Mouse (Mus musculus): ENCODE data around the gene F12. TPM values are rescaled to one million over a fixed set of nuclear protein-coding genes. Genes with fewer than 3 reads are reported as not detected.

F12 gene
- polyA plus RNA-seq, 1 experiment from 2014 or later, result not detected

GRCm38 (mm10) chr13:55378907-55379580 is 47.5 kb downstream of the F12 start:
- H3K4me1 ChIP-seq, result 0 out of 2 replicates have a peak, but pooled peaks cover 4% of the 10 kb centered on the region
- H3K4me2 ChIP-seq, result no peak overlapping the region
- H3K9me3 ChIP-seq (replicated peaks), result no peaks in the 10 kb centered on the region
- H3K36me3 ChIP-seq (ENCODE audit: poor library complexity, severe bottlenecking), result no peaks in the 10 kb centered on the region
- WGBS, result 5% methylated on average over 32 of the region's 32 CpGs
- no peak overlapping the region for H3K9ac ChIP-seq
- no peak overlapping the region for H3K4me3 ChIP-seq
- no peak for ATAC-seq
- H3K27me3 ChIP-seq, result peaks cover 78% of the 10 kb centered on the region
- H3K27ac ChIP-seq, result no peak overlapping the region

- no peaks in the 10 kb centered on the region for H3K9me3 ChIP-seq (replicated peaks)
- no peak overlapping the region for H3K4me2 ChIP-seq
- 72% methylated on average over 2 of the region's 2 CpGs for WGBS
- no peak for ATAC-seq
- H3K36me3 ChIP-seq (ENCODE audit: poor library complexity, severe bottlenecking), result no peaks in the 10 kb centered on the region
- H3K9ac ChIP-seq, result no peak overlapping the region
- no peak overlapping the region for H3K4me3 ChIP-seq
- H3K4me1 ChIP-seq, result 0 out of 2 replicates have a peak, but pooled peaks cover 4% of the 10 kb centered on the region
- H3K27ac ChIP-seq, result no peak overlapping the region
- peaks cover 59% of the 10 kb centered on the region for H3K27me3 ChIP-seq
Measured at GRCm38 (mm10) chr13:55375877-55376276, 50.7 kb downstream of the F12 start.

GRCm38 (mm10) chr13:55374206-55374924 is 52.2 kb downstream of the F12 start:
- Histone ChIP-seq H3K4me1 (0 out of 2 replicates have a peak, but pooled peaks cover 3% of the 10 kb centered on the region), H3K9ac (no peak overlapping the region), H3K36me3 (ENCODE audit: poor library complexity, severe bottlenecking) (no peaks in the 10 kb centered on the region), H3K4me3 (no peak overlapping the region), H3K9me3 (replicated peaks) (no peaks in the 10 kb centered on the region), H3K27me3 (peaks cover 51% of the 10 kb centered on the region), H3K27ac (no peak overlapping the region), H3K4me2 (no peak overlapping the region)
- 69% methylated on average over 6 of the region's 6 CpGs for WGBS
- ATAC-seq, result no peak

GRCm38 (mm10) chr13:55371740-55372139 is 54.9 kb downstream of the F12 start:
- Histone ChIP-seq H3K9ac (no peak overlapping the region), H3K4me3 (no peak overlapping the region), H3K27me3 (peaks cover 32% of the 10 kb centered on the region), H3K9me3 (replicated peaks) (no peaks in the 10 kb centered on the region), H3K27ac (no peak overlapping the region), H3K4me1 (no peaks in the 10 kb centered on the region), H3K36me3 (ENCODE audit: poor library complexity, severe bottlenecking) (no peaks in the 10 kb centered on the region), H3K4me2 (no peak overlapping the region)
- ATAC-seq, result no peak
- 63% methylated on average over 5 of the region's 5 CpGs for WGBS

- no peaks in the 10 kb centered on the region for H3K9me3 ChIP-seq (replicated peaks)
- H3K27me3 ChIP-seq, result peaks cover 28% of the 10 kb centered on the region
- no peak overlapping the region for H3K9ac ChIP-seq
- no peak overlapping the region for H3K4me2 ChIP-seq
- ATAC-seq, result no peak
- H3K36me3 ChIP-seq (ENCODE audit: poor library complexity, severe bottlenecking), result no peaks in the 10 kb centered on the region
- no peak overlapping the region for H3K27ac ChIP-seq
- H3K4me3 ChIP-seq, result no peak overlapping the region
- no peaks in the 10 kb centered on the region for H3K4me1 ChIP-seq
- WGBS, result 81% methylated on average over 8 of the region's 8 CpGs
Measured at GRCm38 (mm10) chr13:55371007-55371681, 55.4 kb downstream of the F12 start.

- no peak overlapping the region for H3K4me3 ChIP-seq
- no peak for ATAC-seq
- H3K4me2 ChIP-seq, result no peak overlapping the region
- H3K27ac ChIP-seq, result no peak overlapping the region
- WGBS, result 68% methylated on average over 3 of the region's 3 CpGs
- H3K4me1 ChIP-seq, result no peaks in the 10 kb centered on the region
- H3K27me3 ChIP-seq, result peaks cover 26% of the 10 kb centered on the region
- no peaks in the 10 kb centered on the region for H3K36me3 ChIP-seq (ENCODE audit: poor library complexity, severe bottlenecking)
- no peaks in the 10 kb centered on the region for H3K9me3 ChIP-seq (replicated peaks)
- H3K9ac ChIP-seq, result no peak overlapping the region
Measured at GRCm38 (mm10) chr13:55370234-55370633, 56.4 kb downstream of the F12 start.

GRCm38 (mm10) chr13:55369531-55370114 is 57.0 kb downstream of the F12 start, which contains the start of gene Rgs14:
Rgs14 (plus strand) TSS chr13:55369732.
- H3K27me3 ChIP-seq, result peaks cover 27% of the 10 kb centered on the region
- no peak for ATAC-seq
- no peak within 1 kb of the TSS for H3K4me2 ChIP-seq
- H3K9ac ChIP-seq, result no peak within 1 kb of the TSS
- no peak within 1 kb of the TSS for H3K4me3 ChIP-seq
- no peaks in the 10 kb centered on the region for H3K9me3 ChIP-seq (replicated peaks)
- WGBS, result 57% methylated on average over 13 of the region's 13 CpGs
- no peaks in the 10 kb centered on the region for H3K36me3 ChIP-seq (ENCODE audit: poor library complexity, severe bottlenecking)
- H3K4me1 ChIP-seq, result no peaks in the 10 kb centered on the region
- no peak within 1 kb of the TSS for H3K27ac ChIP-seq

- ATAC-seq, result no peak
- H3K4me3 ChIP-seq, result no peak overlapping the region
- no peak overlapping the region for H3K27ac ChIP-seq
- H3K36me3 ChIP-seq (ENCODE audit: poor library complexity, severe bottlenecking), result no peaks in the 10 kb centered on the region
- H3K9ac ChIP-seq, result no peak overlapping the region
- no peak overlapping the region for H3K4me2 ChIP-seq
- WGBS, result 80% methylated on average over 7 of the region's 7 CpGs
- peaks cover 22% of the 10 kb centered on the region for H3K27me3 ChIP-seq
- no peaks in the 10 kb centered on the region for H3K4me1 ChIP-seq
- H3K9me3 ChIP-seq (replicated peaks), result no peaks in the 10 kb centered on the region
Measured at GRCm38 (mm10) chr13:55368401-55368800, 58.2 kb downstream of the F12 start.

Small RNA genes lying within 50 kb of the gene (microRNA-seq; reads per million reads assigned to microRNA genes)
- gene Mir6943, result 0.80 reads per million

Other genes with a start within 250 kb of the F12 start
- 70.7 and 77.2 TPM in 2 replicates for gene Nsd1, start 217.0 kb downstream of the F12 start, polyA plus RNA-seq (2015; fragmentation: Nextera tagmentation; extraction: Ambion mirVana)
- 309 and 331 TPM in 2 replicates for gene Prelid1, start 106.3 kb downstream of the F12 start, polyA plus RNA-seq (2015; fragmentation: Nextera tagmentation; extraction: Ambion mirVana)
- gene Rab24, start 104.8 kb downstream of the F12 start, polyA plus RNA-seq (2015; fragmentation: Nextera tagmentation; extraction: Ambion mirVana), result 102 and 105 TPM in 2 replicates
- 42.8 and 44.6 TPM in 2 replicates for gene Mxd3, start 97.0 kb downstream of the F12 start, polyA plus RNA-seq (2015; fragmentation: Nextera tagmentation; extraction: Ambion mirVana)
- 57.9 and 60.5 TPM in 2 replicates for gene Lman2, start 64.0 kb downstream of the F12 start, polyA plus RNA-seq (2015; fragmentation: Nextera tagmentation; extraction: Ambion mirVana)
- gene Rgs14, start 57.1 kb downstream of the F12 start, polyA plus RNA-seq (2015; fragmentation: Nextera tagmentation; extraction: Ambion mirVana), result 0.30 and 0.40 TPM in 2 replicates
- gene Slc34a1, start 28.6 kb downstream of the F12 start, polyA plus RNA-seq (2015; fragmentation: Nextera tagmentation; extraction: Ambion mirVana), result not detected in 2 replicates
- gene Pfn3, start 11.6 kb downstream of the F12 start, polyA plus RNA-seq (2015; fragmentation: Nextera tagmentation; extraction: Ambion mirVana), result 0.60 TPM in 1 of 2 replicates, not detected in the other
- gene Grk6, start 18.3 kb upstream of the F12 start, polyA plus RNA-seq (2015; fragmentation: Nextera tagmentation; extraction: Ambion mirVana), result 24.9 and 26.9 TPM in 2 replicates
- gene Prr7, start 37.5 kb upstream of the F12 start, polyA plus RNA-seq (2015; fragmentation: Nextera tagmentation; extraction: Ambion mirVana), result 1.6 and 2.2 TPM in 2 replicates
- 639 and 641 TPM in 2 replicates for gene Dbn1, start 61.3 kb upstream of the F12 start, polyA plus RNA-seq (2015; fragmentation: Nextera tagmentation; extraction: Ambion mirVana)
- 152 and 157 TPM in 2 replicates for gene Pdlim7, start 86.9 kb upstream of the F12 start, polyA plus RNA-seq (2015; fragmentation: Nextera tagmentation; extraction: Ambion mirVana)
- 2.1 and 3.7 TPM in 2 replicates for gene Dok3, start 102.5 kb upstream of the F12 start, polyA plus RNA-seq (2015; fragmentation: Nextera tagmentation; extraction: Ambion mirVana)
- gene Ddx41, start 109.9 kb upstream of the F12 start, polyA plus RNA-seq (2015; fragmentation: Nextera tagmentation; extraction: Ambion mirVana), result 67.3 and 72.1 TPM in 2 replicates
- gene Fam193b, start 144.3 kb upstream of the F12 start, polyA plus RNA-seq (2015; fragmentation: Nextera tagmentation; extraction: Ambion mirVana), result 58.1 and 58.7 TPM in 2 replicates
- 101 and 120 TPM in 2 replicates for gene Tmed9, start 146.9 kb upstream of the F12 start, polyA plus RNA-seq (2015; fragmentation: Nextera tagmentation; extraction: Ambion mirVana)
- gene B4galt7, start 173.1 kb upstream of the F12 start, polyA plus RNA-seq (2015; fragmentation: Nextera tagmentation; extraction: Ambion mirVana), result 34.7 and 35.8 TPM in 2 replicates
- 88.0 and 88.7 TPM in 2 replicates for gene Caml, start 196.2 kb upstream of the F12 start, polyA plus RNA-seq (2015; fragmentation: Nextera tagmentation; extraction: Ambion mirVana)
- gene Ddx46, start 208.2 kb upstream of the F12 start, polyA plus RNA-seq (2015; fragmentation: Nextera tagmentation; extraction: Ambion mirVana), result 36.6 and 38.6 TPM in 2 replicates